Mouse (Mus musculus): ENCODE measurements around the gene Nek7. TPM values are rescaled to one million over a fixed set of nuclear protein-coding genes. Genes with fewer than 3 reads are reported as not detected.

The Nek7 gene
- 1.5 TPM in 2 replicates for polyA plus RNA-seq (2012; rRNA removed; ENCODE audit: low replicate concordance)

GRCm38 (mm10) chr1:138619996-138620461 is at the start of gene Nek7:
Gene Nek7 (minus strand): TSS chr1:138620141.

Other genes starting within 250 kb of the Nek7 start
- 0.04 TPM in 1 of 2 replicates, not detected in the other for gene Lhx9, start 228.4 kb upstream of the Nek7 start, polyA plus RNA-seq (2012; rRNA removed; ENCODE audit: low replicate concordance)
- 17.4 and 27.9 TPM in 2 replicates for gene 2310009B15Rik, start 236.7 kb upstream of the Nek7 start, polyA plus RNA-seq (2012; rRNA removed; ENCODE audit: low replicate concordance)